Mouse (Mus musculus) hindbrain, embryonic 13.5 days (tissue): ENCODE results near the gene Stra6. TPM values are rescaled to one million over a fixed set of nuclear protein-coding genes. Genes with fewer than 3 reads are reported as not detected.

Source experiments
- ATAC-seq: fragments of 200-750 bp; cut with Nextera tagmentation; 2 replicates; pipeline ENCODE4 v1.8.0; 2017; ENCODE audit warnings: moderate TSS enrichment; ENCODE audit not compliant: low FRiP score
- H3K27ac ChIP-seq: fragments of 300-500 bp; sonication (generic); 2 replicates; pipeline ENCODE4 v1.5.1; 2015; ENCODE audit warnings: inconsistent platforms, mild to moderate bottlenecking, moderate library complexity
- H3K27me3 ChIP-seq: fragments of 300-500 bp; sonication (generic); 2 replicates; pipeline ENCODE4 v1.6.1; 2015; ENCODE audit warnings: mild to moderate bottlenecking, inconsistent platforms
- H3K36me3 ChIP-seq: fragments of 300-500 bp; sonication (generic); 2 replicates; pipeline ENCODE4 v1.6.1; 2015; ENCODE audit warnings: mild to moderate bottlenecking, inconsistent platforms
- H3K4me1 ChIP-seq: fragments of 300-500 bp; sonication (generic); replicated peaks from 2 replicates; pipeline ENCODE4 v1.6.1; 2015; ENCODE audit warnings: inconsistent platforms
- H3K4me2 ChIP-seq: fragments of 300-500 bp; sonication (generic); 2 replicates; pipeline ENCODE4 v1.6.1; 2015; ENCODE audit warnings: inconsistent platforms, mild to moderate bottlenecking, moderate library complexity
- H3K4me3 ChIP-seq: fragments of 300-500 bp; sonication (generic); 2 replicates; pipeline ENCODE4 v1.5.1; 2015; ENCODE audit warnings: mild to moderate bottlenecking, inconsistent platforms
- H3K9ac ChIP-seq: fragments of 300-500 bp; sonication (generic); 2 replicates; pipeline ENCODE4 v1.6.1; 2015; ENCODE audit warnings: mild to moderate bottlenecking, inconsistent platforms
- H3K9me3 ChIP-seq: fragments of 300-500 bp; sonication (generic); 2 replicates; pipeline ENCODE4 v1.6.1; 2016; ENCODE audit warnings: inconsistent platforms
- WGBS: fragments of 180-500 bp; shearing (Covaris S2); methylation state at CpG from one replicate; pipeline ENCODE4 v1.1.7; 2015; 5-methylcytosine and 5-hydroxymethylcytosine counted together
- polyA plus RNA-seq: library from polyadenylated mRNA; unstranded; fragments of >200 nt; fragmentation: Nextera tagmentation; extraction: Ambion mirVana; gene quantifications from 2 replicates; pipeline ENCODE4 v1.2.1, GENCODE M21; 2015

Stra6 gene
- polyA plus RNA-seq, 1 experiment from 2014 or later: 20.1 TPM

- H3K4me1 ChIP-seq: peaks cover 56% of the 10 kb centered on the region
- ATAC-seq: peak; percentile 67
- WGBS: 5% methylated on average over 2 of the region's 2 CpGs
- H3K27ac ChIP-seq: peak overlapping the region; percentile 37
- H3K4me3 ChIP-seq: no peak overlapping the region
- no peaks in the 10 kb centered on the region for H3K36me3 ChIP-seq
- no peak overlapping the region for H3K9ac ChIP-seq
- no peak overlapping the region for H3K4me2 ChIP-seq
- H3K27me3 ChIP-seq: peaks cover 26% of the 10 kb centered on the region
- no peaks in the 10 kb centered on the region for H3K9me3 ChIP-seq
Measured at GRCm38 (mm10) chr9:58085074-58085473, 21.5 kb downstream of the Stra6 start.

- no peak overlapping the region for H3K4me2 ChIP-seq
- no peak overlapping the region for H3K9ac ChIP-seq
- no peaks in the 10 kb centered on the region for H3K9me3 ChIP-seq
- no peak for ATAC-seq
- peak overlapping the region; percentile 73 for H3K27ac ChIP-seq
- 21% methylated on average over 9 of the region's 9 CpGs for WGBS
- H3K4me1 ChIP-seq: peaks cover 49% of the 10 kb centered on the region
- peaks cover 26% of the 10 kb centered on the region for H3K27me3 ChIP-seq
- H3K36me3 ChIP-seq: no peaks in the 10 kb centered on the region
- no peak overlapping the region for H3K4me3 ChIP-seq
Measured at GRCm38 (mm10) chr9:58086203-58086602, 22.6 kb downstream of the Stra6 start.

- no peak overlapping the region for H3K4me3 ChIP-seq
- no peak for ATAC-seq
- H3K27ac ChIP-seq: peak overlapping the region; percentile 65
- H3K27me3 ChIP-seq: peaks cover 27% of the 10 kb centered on the region
- peaks cover 48% of the 10 kb centered on the region for H3K4me1 ChIP-seq
- H3K4me2 ChIP-seq: no peak overlapping the region
- H3K36me3 ChIP-seq: no peaks in the 10 kb centered on the region
- H3K9me3 ChIP-seq: no peaks in the 10 kb centered on the region
- H3K9ac ChIP-seq: peak overlapping the region; percentile 15; the same call in 1 of the 2 replicates
- 52% methylated on average over 7 of the region's 7 CpGs for WGBS
Measured at GRCm38 (mm10) chr9:58086861-58087260, 23.3 kb downstream of the Stra6 start.

GRCm38 (mm10) chr9:58087277-58087998 is 23.9 kb downstream of the Stra6 start:
- peaks cover 49% of the 10 kb centered on the region for H3K4me1 ChIP-seq
- H3K4me3 ChIP-seq: no peak overlapping the region
- H3K9me3 ChIP-seq: no peaks in the 10 kb centered on the region
- ATAC-seq: no peak
- H3K4me2 ChIP-seq: no peak overlapping the region
- H3K36me3 ChIP-seq: no peaks in the 10 kb centered on the region
- peaks cover 31% of the 10 kb centered on the region for H3K27me3 ChIP-seq
- H3K9ac ChIP-seq: peak overlapping the region; percentile 15; the same call in 1 of the 2 replicates
- peak overlapping the region; percentile 65 for H3K27ac ChIP-seq
- WGBS: 60% methylated on average over 7 of the region's 7 CpGs

GRCm38 (mm10) chr9:58091623-58092425 is 28.2 kb downstream of the Stra6 start:
- no peak overlapping the region for H3K9ac ChIP-seq
- 76% methylated on average over 4 of the region's 4 CpGs for WGBS
- peaks cover 22% of the 10 kb centered on the region for H3K27me3 ChIP-seq
- H3K4me2 ChIP-seq: no peak overlapping the region
- H3K36me3 ChIP-seq: no peaks in the 10 kb centered on the region
- no peak overlapping the region for H3K27ac ChIP-seq
- H3K4me3 ChIP-seq: no peak overlapping the region
- no peak for ATAC-seq
- peaks cover 29% of the 10 kb centered on the region for H3K4me1 ChIP-seq
- no peaks in the 10 kb centered on the region for H3K9me3 ChIP-seq

- Histone ChIP-seq H3K9ac (no peak overlapping the region), H3K27me3 (peaks cover 16% of the 10 kb centered on the region; the same call in 1 of the 2 replicates), H3K4me3 (no peak overlapping the region), H3K4me2 (no peak overlapping the region), H3K4me1 (peaks cover 29% of the 10 kb centered on the region), H3K36me3 (no peaks in the 10 kb centered on the region), H3K9me3 (no peaks in the 10 kb centered on the region), H3K27ac (no peak overlapping the region)
- peak; percentile 19; the same call in 1 of the 2 replicates for ATAC-seq
- 61% methylated on average over 7 of the region's 7 CpGs for WGBS
Measured at GRCm38 (mm10) chr9:58092581-58093269, 29.1 kb downstream of the Stra6 start.

GRCm38 (mm10) chr9:58093776-58094175 is 30.2 kb downstream of the Stra6 start:
- Histone ChIP-seq H3K4me2 (no peak overlapping the region), H3K4me1 (peaks cover 23% of the 10 kb centered on the region), H3K9ac (no peak overlapping the region), H3K4me3 (no peak overlapping the region), H3K9me3 (no peaks in the 10 kb centered on the region), H3K36me3 (no peaks in the 10 kb centered on the region), H3K27me3 (peaks cover 11% of the 10 kb centered on the region; the same call in 1 of the 2 replicates), H3K27ac (no peak overlapping the region)
- ATAC-seq: no peak
- WGBS: 76% methylated on average over 3 of the region's 3 CpGs

GRCm38 (mm10) chr9:58095977-58096376 is 32.4 kb downstream of the Stra6 start:
- no peak for ATAC-seq
- Histone ChIP-seq H3K36me3 (no peaks in the 10 kb centered on the region), H3K4me3 (no peak overlapping the region), H3K9ac (no peak overlapping the region), H3K4me2 (no peak overlapping the region), H3K9me3 (no peaks in the 10 kb centered on the region), H3K4me1 (peaks cover 24% of the 10 kb centered on the region), H3K27ac (peak overlapping the region; percentile 73; the same call in 1 of the 2 replicates), H3K27me3 (0 out of 2 replicates have a peak, but pooled peaks cover 11% of the 10 kb centered on the region)
- WGBS: 87% methylated on average over 6 of the region's 6 CpGs

- Histone ChIP-seq H3K4me3 (no peak overlapping the region), H3K4me1 (peaks cover 32% of the 10 kb centered on the region), H3K27me3 (peaks cover 13% of the 10 kb centered on the region; the same call in 1 of the 2 replicates), H3K9ac (no peak overlapping the region; the same call in 1 of the 2 replicates), H3K36me3 (no peaks in the 10 kb centered on the region), H3K27ac (peak overlapping the region; percentile 73), H3K9me3 (no peaks in the 10 kb centered on the region), H3K4me2 (no peak overlapping the region)
- WGBS: 51% methylated on average over 5 of the region's 5 CpGs
- peak; percentile 73 for ATAC-seq
Measured at GRCm38 (mm10) chr9:58096629-58097301, 33.2 kb downstream of the Stra6 start.

- Histone ChIP-seq H3K9me3 (no peaks in the 10 kb centered on the region), H3K4me2 (no peak overlapping the region), H3K9ac (no peak overlapping the region), H3K27ac (no peak overlapping the region), H3K36me3 (no peaks in the 10 kb centered on the region), H3K4me3 (no peak overlapping the region), H3K27me3 (peaks cover 11% of the 10 kb centered on the region; the same call in 1 of the 2 replicates), H3K4me1 (peaks cover 40% of the 10 kb centered on the region)
- ATAC-seq: no peak
- 79% methylated on average over 5 of the region's 5 CpGs for WGBS
Measured at GRCm38 (mm10) chr9:58099836-58100565, 36.4 kb downstream of the Stra6 start.

GRCm38 (mm10) chr9:58102013-58102412 is 38.4 kb downstream of the Stra6 start:
- no peak for ATAC-seq
- H3K4me2 ChIP-seq: no peak overlapping the region
- no peak overlapping the region for H3K27ac ChIP-seq
- peaks cover 14% of the 10 kb centered on the region; the same call in 1 of the 2 replicates for H3K27me3 ChIP-seq
- H3K9ac ChIP-seq: no peak overlapping the region
- H3K4me1 ChIP-seq: peaks cover 51% of the 10 kb centered on the region
- WGBS: 64% methylated on average over 4 of the region's 4 CpGs
- H3K36me3 ChIP-seq: no peaks in the 10 kb centered on the region
- H3K4me3 ChIP-seq: no peak overlapping the region
- H3K9me3 ChIP-seq: no peaks in the 10 kb centered on the region
